Mouse (Mus musculus): ENCODE measurements around the gene Uspl1. TPM values are rescaled to one million over a fixed set of nuclear protein-coding genes. Genes with fewer than 3 reads are reported as not detected.
A peak's percentile ranks its signal among the peaks of the same experiment; 100 is the strongest.

The Uspl1 gene
- polyA plus RNA-seq, 1 experiment, result 51.7 TPM

- TF ChIP-seq CTCF (IDR thresholded peaks at IDR 0.05; ENCODE audit: borderline replicate concordance, control insufficient read depth, extremely low read depth, insufficient read depth, low read length, poor library complexity) (no peak), POLR2A (IDR thresholded peaks at IDR 0.05; ENCODE audit: control insufficient read depth, extremely low read depth, insufficient read depth, low read length, poor library complexity) (no peak)
- peak overlapping the region; percentile 57 for H3K4me3 ChIP-seq (ENCODE audit: control insufficient read depth, insufficient read depth, low read length)
- DNase-seq, result no peak
- WGBS, result 6% methylated on average over 9 of the region's 9 CpGs
- H3K4me1 ChIP-seq (replicated peaks; ENCODE audit: control insufficient read depth, insufficient read depth, low read length), result peaks cover 33% of the 10 kb centered on the region
- no peaks in the 10 kb centered on the region for H3K36me3 ChIP-seq (ENCODE audit: control insufficient read depth, insufficient read depth, low read length)
- no peaks in the 10 kb centered on the region for H3K27me3 ChIP-seq (ENCODE audit: control insufficient read depth, insufficient read depth, low read length)
- H3K27ac ChIP-seq (ENCODE audit: control insufficient read depth, insufficient read depth, low read length), result peak overlapping the region; percentile 99
These were observed 61.3 kb downstream of the Uspl1 start for GRCm38 (mm10) chr5:149245391-149245964.

DNA sequence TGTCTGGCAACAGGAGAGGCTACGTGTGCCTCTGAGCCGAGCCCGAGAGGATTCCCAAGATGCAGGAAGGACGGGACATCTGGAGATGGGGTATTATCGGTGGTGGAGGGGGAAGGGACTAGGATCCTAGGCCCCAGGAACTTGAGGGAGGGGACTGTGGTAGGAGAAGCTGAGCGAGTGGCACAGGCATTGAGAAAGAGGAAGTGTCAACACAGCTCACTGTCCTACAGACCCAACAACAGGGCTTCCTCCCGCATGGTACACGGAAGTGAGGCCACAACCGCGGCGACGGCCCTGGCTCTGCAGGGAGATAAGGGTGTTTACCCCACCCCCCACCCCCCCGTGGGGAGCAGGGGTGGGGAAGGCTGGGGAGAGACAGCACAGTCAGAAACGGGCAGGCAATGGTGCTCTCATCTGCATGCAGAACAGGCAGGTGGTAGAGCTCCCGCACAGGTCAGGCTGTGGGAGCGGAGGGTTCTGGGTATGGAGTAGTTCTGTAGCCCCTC, 61.9 kb downstream of the Uspl1 start:
- H3K27ac ChIP-seq (ENCODE audit: control insufficient read depth, insufficient read depth, low read length), result peak overlapping the region; percentile 99
- H3K4me1 ChIP-seq (replicated peaks; ENCODE audit: control insufficient read depth, insufficient read depth, low read length), result peaks cover 35% of the 10 kb centered on the region
- H3K27me3 ChIP-seq (ENCODE audit: control insufficient read depth, insufficient read depth, low read length), result no peaks in the 10 kb centered on the region
- peak overlapping the region; percentile 57 for H3K4me3 ChIP-seq (ENCODE audit: control insufficient read depth, insufficient read depth, low read length)
- TF ChIP-seq CTCF (IDR thresholded peaks at IDR 0.05; ENCODE audit: borderline replicate concordance, control insufficient read depth, extremely low read depth, insufficient read depth, low read length, poor library complexity), result no peak; the same call in 1 of the 2 replicates
- peak; percentile 53 for TF ChIP-seq POLR2A (IDR thresholded peaks at IDR 0.05; ENCODE audit: control insufficient read depth, extremely low read depth, insufficient read depth, low read length, poor library complexity)
- WGBS, result 1% methylated on average over 16 of the region's 16 CpGs
- DNase-seq, result peak; percentile 81
- no peaks in the 10 kb centered on the region for H3K36me3 ChIP-seq (ENCODE audit: control insufficient read depth, insufficient read depth, low read length)

- Histone ChIP-seq H3K4me3 (ENCODE audit: control insufficient read depth, insufficient read depth, low read length) (peak overlapping the region; percentile 27), H3K27me3 (ENCODE audit: control insufficient read depth, insufficient read depth, low read length) (no peaks in the 10 kb centered on the region), H3K27ac (ENCODE audit: control insufficient read depth, insufficient read depth, low read length) (peak overlapping the region; percentile 99), H3K36me3 (ENCODE audit: control insufficient read depth, insufficient read depth, low read length) (no peaks in the 10 kb centered on the region), H3K4me1 (replicated peaks; ENCODE audit: control insufficient read depth, insufficient read depth, low read length) (peaks cover 38% of the 10 kb centered on the region)
- 28% methylated on average over 20 of the region's 20 CpGs for whole genome bisulfite sequencing
- TF ChIP-seq POLR2A (IDR thresholded peaks at IDR 0.05; ENCODE audit: control insufficient read depth, extremely low read depth, insufficient read depth, low read length, poor library complexity), result no peak
- TF ChIP-seq CTCF (IDR thresholded peaks at IDR 0.05; ENCODE audit: borderline replicate concordance, control insufficient read depth, extremely low read depth, insufficient read depth, low read length, poor library complexity), result no peak
- peak; percentile 16 for DNase-seq
These were observed 63.1 kb downstream of the Uspl1 start for GRCm38 (mm10) chr5:149247047-149247904.

- H3K4me1 ChIP-seq (replicated peaks; ENCODE audit: control insufficient read depth, insufficient read depth, low read length), result peaks cover 27% of the 10 kb centered on the region
- TF ChIP-seq POLR2A (IDR thresholded peaks at IDR 0.05; ENCODE audit: control insufficient read depth, extremely low read depth, insufficient read depth, low read length, poor library complexity), result no peak
- H3K4me3 ChIP-seq (ENCODE audit: control insufficient read depth, insufficient read depth, low read length), result no peak overlapping the region
- no peaks in the 10 kb centered on the region for H3K36me3 ChIP-seq (ENCODE audit: control insufficient read depth, insufficient read depth, low read length)
- H3K27me3 ChIP-seq (ENCODE audit: control insufficient read depth, insufficient read depth, low read length), result no peaks in the 10 kb centered on the region
- no peak overlapping the region for H3K27ac ChIP-seq (ENCODE audit: control insufficient read depth, insufficient read depth, low read length)
- DNase-seq, result no peak
- WGBS, result 81% methylated on average over 3 of the region's 3 CpGs
These were observed 68.2 kb downstream of the Uspl1 start for GRCm38 (mm10) chr5:149252303-149252702.

DNA sequence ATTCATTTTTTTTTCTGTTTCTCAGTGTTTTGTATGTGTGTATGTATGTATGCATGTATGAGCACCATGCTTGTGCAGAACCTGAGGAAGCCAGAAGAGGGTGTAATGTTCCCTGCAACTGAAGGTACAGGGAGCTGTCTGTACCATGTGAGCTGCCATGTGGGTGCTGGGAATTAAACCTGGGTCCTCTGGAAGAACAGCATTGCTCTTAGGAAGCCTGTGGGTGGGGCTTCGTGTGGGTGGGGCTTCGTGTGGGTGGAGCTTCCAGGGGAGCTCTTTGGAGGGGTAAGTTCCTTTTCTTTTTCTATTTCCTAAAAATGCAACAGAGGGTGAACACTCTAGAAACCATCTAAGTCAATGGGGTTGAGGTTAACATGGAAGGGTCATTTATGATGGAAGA, 69.3 kb downstream of the Uspl1 start:
- peaks cover 25% of the 10 kb centered on the region for H3K4me1 ChIP-seq (replicated peaks; ENCODE audit: control insufficient read depth, insufficient read depth, low read length)
- TF ChIP-seq POLR2A (IDR thresholded peaks at IDR 0.05; ENCODE audit: control insufficient read depth, extremely low read depth, insufficient read depth, low read length, poor library complexity) (no peak), CTCF (IDR thresholded peaks at IDR 0.05; ENCODE audit: borderline replicate concordance, control insufficient read depth, extremely low read depth, insufficient read depth, low read length, poor library complexity) (no peak)
- no peak for DNase-seq
- no peaks in the 10 kb centered on the region for H3K27me3 ChIP-seq (ENCODE audit: control insufficient read depth, insufficient read depth, low read length)
- H3K27ac ChIP-seq (ENCODE audit: control insufficient read depth, insufficient read depth, low read length), result no peak overlapping the region
- no peaks in the 10 kb centered on the region for H3K36me3 ChIP-seq (ENCODE audit: control insufficient read depth, insufficient read depth, low read length)
- 84% methylated on average over 2 of the region's 2 CpGs for WGBS
- no peak overlapping the region for H3K4me3 ChIP-seq (ENCODE audit: control insufficient read depth, insufficient read depth, low read length)

- Histone ChIP-seq H3K4me1 (replicated peaks; ENCODE audit: control insufficient read depth, insufficient read depth, low read length) (peaks cover 26% of the 10 kb centered on the region), H3K27me3 (ENCODE audit: control insufficient read depth, insufficient read depth, low read length) (no peaks in the 10 kb centered on the region), H3K4me3 (ENCODE audit: control insufficient read depth, insufficient read depth, low read length) (no peak overlapping the region), H3K27ac (ENCODE audit: control insufficient read depth, insufficient read depth, low read length) (no peak overlapping the region; the same call in 1 of the 2 replicates), H3K36me3 (ENCODE audit: control insufficient read depth, insufficient read depth, low read length) (no peaks in the 10 kb centered on the region)
- DNase-seq, result no peak
- no peak for TF ChIP-seq CTCF (IDR thresholded peaks at IDR 0.05; ENCODE audit: borderline replicate concordance, control insufficient read depth, extremely low read depth, insufficient read depth, low read length, poor library complexity)
- no peak for TF ChIP-seq POLR2A (IDR thresholded peaks at IDR 0.05; ENCODE audit: control insufficient read depth, extremely low read depth, insufficient read depth, low read length, poor library complexity)
- 9% methylated on average over 2 of the region's 2 CpGs for WGBS
These were observed 71.4 kb downstream of the Uspl1 start for GRCm38 (mm10) chr5:149255522-149255921.
